Mouse (Mus musculus) megakaryocyte, embryonic 14.5 days (primary cell): ENCODE results near the gene Wbp11. TPM values are rescaled to one million over a fixed set of nuclear protein-coding genes. Genes with fewer than 3 reads are reported as not detected.

Source experiments
- H3K27me3 ChIP-seq: replicated peaks from 2 replicates; pipeline ENCODE3; 2012; ENCODE audit warnings: inconsistent platforms
- H3K36me3 ChIP-seq: replicated peaks from 2 replicates; pipeline ENCODE3; 2012; ENCODE audit warnings: low read length, inconsistent platforms, mixed read lengths
- H3K4me1 ChIP-seq: 2 replicates; pipeline ENCODE4 v1.6.1; 2012; ENCODE audit warnings: inconsistent platforms
- H3K4me3 ChIP-seq: replicated peaks from 2 replicates; pipeline ENCODE3; 2012; ENCODE audit warnings: moderate library complexity, mild to moderate bottlenecking, inconsistent platforms
- H3K9me3 ChIP-seq: 2 replicates; pipeline ENCODE4 v1.6.1; 2012; ENCODE audit warnings: inconsistent platforms
- FLI1 ChIP-seq: IDR thresholded peaks from 2 replicates; pipeline ENCODE4 v1.6.1; 2012; ENCODE audit warnings: low read length, inconsistent platforms, mixed read lengths
- GATA1 ChIP-seq: IDR thresholded peaks from 3 replicates; pipeline ENCODE4 v1.6.1; 2012; ENCODE audit warnings: mixed read lengths, low read length, inconsistent platforms, borderline replicate concordance
- polyA plus RNA-seq: library from polyadenylated mRNA; stranded (reverse); fragments of >175 nt; gene quantifications from 2 replicates; pipeline ENCODE4 v1.2.3, GENCODE M21; 2012; ENCODE audit warnings: low replicate concordance; ENCODE audit not compliant: insufficient read depth

Wbp11 gene
- polyA plus RNA-seq, 1 experiment = 145 TPM

- Histone ChIP-seq H3K4me1 (peaks cover 53% of the 10 kb centered on the region), H3K27me3 (peaks cover 6% of the 10 kb centered on the region), H3K4me3 (peak overlapping the region; percentile 84), H3K36me3 (no peaks in the 10 kb centered on the region), H3K9me3 (no peaks in the 10 kb centered on the region)
- TF ChIP-seq GATA1 = no peak
These were observed 28.1 kb upstream of the Wbp11 start for GRCm38 (mm10) chr6:136856071-136856636.

GRCm38 (mm10) chr6:136855183-136855582 is 27.1 kb upstream of the Wbp11 start:
- peaks cover 55% of the 10 kb centered on the region for H3K4me1 ChIP-seq
- peaks cover 6% of the 10 kb centered on the region for H3K27me3 ChIP-seq
- H3K9me3 ChIP-seq = no peaks in the 10 kb centered on the region
- TF ChIP-seq FLI1 (no peak), GATA1 (no peak)
- H3K36me3 ChIP-seq = no peaks in the 10 kb centered on the region
- H3K4me3 ChIP-seq = no peak overlapping the region

GRCm38 (mm10) chr6:136854361-136854781 is 26.3 kb upstream of the Wbp11 start:
- H3K4me1 ChIP-seq = peaks cover 61% of the 10 kb centered on the region
- no peak overlapping the region for H3K4me3 ChIP-seq
- peaks cover 3% of the 10 kb centered on the region for H3K27me3 ChIP-seq
- TF ChIP-seq FLI1 = no peak
- no peak for TF ChIP-seq GATA1
- H3K36me3 ChIP-seq = no peaks in the 10 kb centered on the region
- no peaks in the 10 kb centered on the region for H3K9me3 ChIP-seq

- Histone ChIP-seq H3K27me3 (no peaks in the 10 kb centered on the region), H3K9me3 (no peaks in the 10 kb centered on the region), H3K36me3 (peaks cover 6% of the 10 kb centered on the region), H3K4me1 (peaks cover 55% of the 10 kb centered on the region), H3K4me3 (peak overlapping the region; percentile 6)
- TF ChIP-seq FLI1 (no peak), GATA1 (no peak)
These were observed 24.7 kb upstream of the Wbp11 start for GRCm38 (mm10) chr6:136852762-136853161.

GRCm38 (mm10) chr6:136852348-136852747 is 24.3 kb upstream of the Wbp11 start:
- peaks cover 6% of the 10 kb centered on the region for H3K36me3 ChIP-seq
- no peaks in the 10 kb centered on the region for H3K9me3 ChIP-seq
- H3K4me3 ChIP-seq = no peak overlapping the region
- H3K27me3 ChIP-seq = no peaks in the 10 kb centered on the region
- TF ChIP-seq FLI1 (no peak), GATA1 (no peak)
- peaks cover 53% of the 10 kb centered on the region for H3K4me1 ChIP-seq

GRCm38 (mm10) chr6:136850267-136850666 is 22.2 kb upstream of the Wbp11 start:
- Histone ChIP-seq H3K9me3 (no peaks in the 10 kb centered on the region), H3K4me3 (peak overlapping the region; percentile 51), H3K36me3 (peaks cover 6% of the 10 kb centered on the region), H3K27me3 (no peaks in the 10 kb centered on the region), H3K4me1 (peaks cover 45% of the 10 kb centered on the region)
- no peak for TF ChIP-seq FLI1
- TF ChIP-seq GATA1 = no peak

GRCm38 (mm10) chr6:136848971-136849370 is 20.9 kb upstream of the Wbp11 start:
- peaks cover 6% of the 10 kb centered on the region for H3K36me3 ChIP-seq
- H3K4me3 ChIP-seq = no peak overlapping the region
- no peaks in the 10 kb centered on the region for H3K27me3 ChIP-seq
- no peaks in the 10 kb centered on the region for H3K9me3 ChIP-seq
- H3K4me1 ChIP-seq = peaks cover 39% of the 10 kb centered on the region
- TF ChIP-seq FLI1 = no peak
- no peak for TF ChIP-seq GATA1

GRCm38 (mm10) chr6:136848399-136848798 is 20.4 kb upstream of the Wbp11 start:
- H3K27me3 ChIP-seq = no peaks in the 10 kb centered on the region
- TF ChIP-seq GATA1 (no peak), FLI1 (no peak)
- no peaks in the 10 kb centered on the region for H3K9me3 ChIP-seq
- peaks cover 39% of the 10 kb centered on the region for H3K4me1 ChIP-seq
- no peak overlapping the region for H3K4me3 ChIP-seq
- H3K36me3 ChIP-seq = peaks cover 6% of the 10 kb centered on the region

- H3K27me3 ChIP-seq = no peaks in the 10 kb centered on the region
- TF ChIP-seq GATA1 = no peak
- TF ChIP-seq FLI1 = no peak
- peaks cover 6% of the 10 kb centered on the region for H3K36me3 ChIP-seq
- no peaks in the 10 kb centered on the region for H3K9me3 ChIP-seq
- no peak overlapping the region for H3K4me3 ChIP-seq
- peaks cover 37% of the 10 kb centered on the region for H3K4me1 ChIP-seq
These were observed 19.8 kb upstream of the Wbp11 start for GRCm38 (mm10) chr6:136847790-136848189.

- Histone ChIP-seq H3K9me3 (no peaks in the 10 kb centered on the region), H3K36me3 (peaks cover 6% of the 10 kb centered on the region), H3K4me3 (no peak overlapping the region), H3K4me1 (peaks cover 38% of the 10 kb centered on the region), H3K27me3 (peaks cover 2% of the 10 kb centered on the region)
- TF ChIP-seq FLI1 (no peak), GATA1 (no peak)
These were observed 19.2 kb upstream of the Wbp11 start for GRCm38 (mm10) chr6:136847267-136847666.
